Mouse (Mus musculus) left cerebral cortex, adult 2 months (tissue): Measurements from ENCODE around the gene Otud5. TPM values are rescaled to one million over a fixed set of nuclear protein-coding genes. Genes with fewer than 3 reads are reported as not detected.

Experiments
- DNase-seq, 2 experiments: peaks; one replicate each; pipeline ENCODE4 v3.0.0; 2021 to 2022; ENCODE audit warnings: low spot score in 2 of 2, mixed read lengths in 1 of 2; ENCODE audit errors: extremely low spot score in 1 of 2
- H3K27ac ChIP-seq: fragments of 200-600 bp; 2 replicates; pipeline ENCODE4 v1.8.1; 2022
- H3K4me3 ChIP-seq: fragments of 200-600 bp; 2 replicates; pipeline ENCODE4 v1.8.1; 2022
- CTCF ChIP-seq: fragments of 200-600 bp; IDR thresholded peaks from 2 replicates; pipeline ENCODE4 v1.8.1; 2022; ENCODE audit warnings: antibody characterized with exemption, mild to moderate bottlenecking, moderate library complexity
- intact Hi-C: fragments of 180-260 bp; cut with DNase I; formaldehyde crosslinking; loops from one replicate; pipeline ENCODE4 v1.15.1; 2025
- microRNA-seq, 2 experiments: library from miRNA; unstranded; fragments of <30 nt; microRNA quantifications; one replicate each; pipeline ENCODE4 v1.2.0; 2021
- total RNA-seq, 2 experiments: library from RNA; stranded (reverse); gene quantifications; 2 replicates each; pipeline ENCODE4 v1.2.3; 2021

The Otud5 gene
- total RNA-seq, 2 experiments from 2014 or later: 76.4 to 84.1 TPM

DNA sequence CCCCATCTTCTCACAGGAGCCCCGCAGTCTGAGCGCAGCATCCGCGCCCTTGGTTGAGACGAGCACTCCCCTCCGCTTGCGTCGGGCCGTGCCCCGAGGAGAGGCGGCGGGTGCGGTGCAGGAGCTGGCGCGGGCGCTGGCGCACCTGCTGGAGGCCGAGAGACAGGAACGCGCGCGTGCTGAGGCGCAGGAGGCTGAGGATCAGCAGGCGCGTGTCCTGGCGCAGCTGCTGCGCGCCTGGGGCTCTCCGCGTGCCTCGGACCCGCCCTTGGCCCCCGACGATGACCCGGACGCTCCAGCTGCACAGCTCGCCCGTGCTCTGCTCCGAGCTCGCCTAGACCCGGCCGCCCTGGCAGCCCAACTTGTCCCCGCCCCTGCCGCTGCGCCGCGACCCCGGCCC is 80.9 kb downstream of the Otud5 start:
- intact Hi-C loops: no loop called here
- DNase-seq: peak in 1 of 2 experiments; percentile 35
- Histone ChIP-seq H3K27ac (no peak overlapping the region), H3K4me3 (peak overlapping the region; percentile 53)
- no peak for TF ChIP-seq CTCF

Small RNAs within 50 kb of the gene (microRNA-seq; reads per million reads assigned to microRNA genes)
- 79.1 to 153 reads per million in 2 experiments for gene Mir1198

Other genes starting within 250 kb of the Otud5 start
- 10 to 100 TPM; 30.1 to 31.5 TPM for gene Ccdc22, start 235.8 kb upstream of the Otud5 start, total RNA-seq
- gene Cacna1f, start 234.3 kb upstream of the Otud5 start, total RNA-seq: under 1 TPM; 0.19 to 0.27 TPM
- 1,000 to 10,000 TPM; 1,746 to 1,868 TPM for gene Syp, start 202.9 kb upstream of the Otud5 start, total RNA-seq
- 1 to 10 TPM; 1.1 to 2.4 TPM for gene Prickle3, start 184.1 kb upstream of the Otud5 start, total RNA-seq
- gene Plp2, start 170.0 kb upstream of the Otud5 start, total RNA-seq: 1 to 10 TPM; 6.5 to 8.8 TPM
- under 1 TPM; 0.16 to 0.43 TPM for gene Magix, start 160.1 kb upstream of the Otud5 start, total RNA-seq
- gene Gpkow, start 144.2 kb upstream of the Otud5 start, total RNA-seq: 10 to 100 TPM; 32.9 to 34.5 TPM
- 10 to 100 TPM; 61.0 to 68.9 TPM for gene Wdr45, start 127.0 kb upstream of the Otud5 start, total RNA-seq
- gene Gm45208, start 119.1 kb upstream of the Otud5 start, total RNA-seq: not detected
- gene Praf2, start 112.9 kb upstream of the Otud5 start, total RNA-seq: 10 to 100 TPM; 88.9 to 92.7 TPM
- 10 to 100 TPM; 26.3 TPM for gene Ccdc120, start 90.5 kb upstream of the Otud5 start, total RNA-seq
- gene Tfe3, start 78.8 kb upstream of the Otud5 start, total RNA-seq: 10 to 100 TPM; 30.9 to 35.1 TPM
- gene Gripap1, start 51.6 kb upstream of the Otud5 start, total RNA-seq: 100 to 1,000 TPM; 109 to 113 TPM
- gene Kcnd1, start 19.1 kb upstream of the Otud5 start, total RNA-seq: 1 to 10 TPM; 7.7 to 9.3 TPM
- 10 to 100 TPM; 53.6 to 56.3 TPM for gene Pim2, start 36.9 kb downstream of the Otud5 start, total RNA-seq
- 10 to 100 TPM; 31.9 to 39.6 TPM for gene Slc35a2, start 42.7 kb downstream of the Otud5 start, total RNA-seq
- 10 to 100 TPM; 80.5 to 83.6 TPM for gene Pqbp1, start 57.9 kb downstream of the Otud5 start, total RNA-seq
- 10 to 100 TPM; 19.3 to 27.4 TPM for gene Timm17b, start 58.0 kb downstream of the Otud5 start, total RNA-seq
- not detected for gene Gm10491, start 66.5 kb downstream of the Otud5 start, total RNA-seq
- not detected for gene Gm10490, start 68.2 kb downstream of the Otud5 start, total RNA-seq
- gene Pcsk1n, start 78.5 kb downstream of the Otud5 start, total RNA-seq: 100 to 1,000 TPM; 463 to 503 TPM
- gene Eras, start 87.2 kb downstream of the Otud5 start, total RNA-seq: not detected
- 10 to 100 TPM; 50.3 to 52.7 TPM for gene Hdac6, start 106.5 kb downstream of the Otud5 start, total RNA-seq
- gene Gata1, start 136.7 kb downstream of the Otud5 start, total RNA-seq: not detected
- gene Glod5, start 177.1 kb downstream of the Otud5 start, total RNA-seq: under 1 TPM; 0.75 to 0.94 TPM
- 10 to 100 TPM; 22.5 to 27.1 TPM for gene Suv39h1, start 233.4 kb downstream of the Otud5 start, total RNA-seq
- gene Was, start 249.1 kb downstream of the Otud5 start, total RNA-seq: 1 to 10 TPM; 1.5 to 1.9 TPM